Mouse (Mus musculus) kidney, adult 2 months (tissue): ENCODE measurements around the gene Ccdc51.
A peak's percentile ranks its signal among the peaks of the same experiment; 100 is the strongest.

Experiments used
- CTCF ChIP-seq: fragments of 200-500 bp; conservative IDR thresholded peaks from 2 replicates; pipeline ENCODE4 v1.5.1; 2011; ENCODE audit warnings: low read depth, mild to moderate bottlenecking, control low read depth, low read length, moderate library complexity, mixed read lengths; ENCODE audit not compliant: insufficient read depth, insufficient read length
- POLR2A ChIP-seq: fragments of 200-500 bp; IDR thresholded peaks from one replicate; pipeline ENCODE4 v1.6.1; 2011; ENCODE audit warnings: low read depth, low read length, control low read depth

- no peak for TF ChIP-seq CTCF
- peak; percentile 65 for TF ChIP-seq POLR2A
Observed at GRCm38 (mm10) chr9:109038086-109038895, 44.0 kb upstream of the Ccdc51 start, which contains the start of gene Shisa5.
